Mouse (Mus musculus) testis, adult 2 months (tissue): ENCODE measurements around the gene Eef2k. TPM values are rescaled to one million over a fixed set of nuclear protein-coding genes. Genes with fewer than 3 reads are reported as not detected.

Experiments
- H3K27ac ChIP-seq: fragments of 200-500 bp; 2 replicates; pipeline ENCODE4 v1.5.1; 2012; ENCODE audit warnings: low read depth, low read length; ENCODE audit not compliant: control insufficient read depth, insufficient read depth
- H3K27me3 ChIP-seq: fragments of 200-500 bp; 2 replicates; pipeline ENCODE4 v1.6.1; 2012; ENCODE audit warnings: mild to moderate bottlenecking, low read length, moderate library complexity; ENCODE audit not compliant: control insufficient read depth, insufficient read depth
- H3K36me3 ChIP-seq: fragments of 200-500 bp; 2 replicates; pipeline ENCODE4 v1.6.1; 2012; ENCODE audit warnings: mild to moderate bottlenecking, low read length; ENCODE audit not compliant: control insufficient read depth, insufficient read depth
- H3K4me1 ChIP-seq: fragments of 200-500 bp; 2 replicates; pipeline ENCODE4 v1.6.1; 2012; ENCODE audit warnings: low read length; ENCODE audit not compliant: control insufficient read depth, insufficient read depth
- H3K4me3 ChIP-seq: fragments of 200-500 bp; 2 replicates; pipeline ENCODE4 v1.5.1; 2012; ENCODE audit warnings: low read depth, mild to moderate bottlenecking, low read length, moderate library complexity, mixed read lengths; ENCODE audit not compliant: control insufficient read depth
- CTCF ChIP-seq: fragments of 200-500 bp; IDR thresholded peaks from 2 replicates; pipeline ENCODE4 v1.5.1; 2012; ENCODE audit warnings: low read depth, mild to moderate bottlenecking, inconsistent platforms, low read length, moderate library complexity; ENCODE audit not compliant: control insufficient read depth, insufficient read depth, insufficient replicate concordance
- POLR2A ChIP-seq: fragments of 200-500 bp; IDR thresholded peaks from 2 replicates; pipeline ENCODE4 v1.6.1; 2012; ENCODE audit warnings: low read depth, mild to moderate bottlenecking, inconsistent platforms, low read length, moderate library complexity; ENCODE audit not compliant: control insufficient read depth
- polyA plus RNA-seq: library from polyadenylated mRNA; depleted of rRNA; stranded (reverse); fragments of >200 nt; gene quantifications from 2 replicates; pipeline ENCODE4 v1.2.3, GENCODE M21; 2012

Gene Eef2k
- polyA plus RNA-seq, 1 experiment = 10.5 TPM

- H3K4me3 ChIP-seq = no peak overlapping the region
- H3K27ac ChIP-seq = no peak overlapping the region
- no peak for TF ChIP-seq CTCF
- no peak for TF ChIP-seq POLR2A
- no peaks in the 10 kb centered on the region for H3K4me1 ChIP-seq
- H3K36me3 ChIP-seq = no peaks in the 10 kb centered on the region
- H3K27me3 ChIP-seq = no peaks in the 10 kb centered on the region
Observed at GRCm38 (mm10) chr7:120881451-120881850, 38.8 kb downstream of the Eef2k start.

- H3K27ac ChIP-seq = no peak overlapping the region
- no peaks in the 10 kb centered on the region for H3K36me3 ChIP-seq
- no peak for TF ChIP-seq CTCF
- no peak for TF ChIP-seq POLR2A
- no peaks in the 10 kb centered on the region for H3K27me3 ChIP-seq
- no peak overlapping the region for H3K4me3 ChIP-seq
- no peaks in the 10 kb centered on the region for H3K4me1 ChIP-seq
Observed at GRCm38 (mm10) chr7:120882674-120883073, 40.0 kb downstream of the Eef2k start.

- Histone ChIP-seq H3K27ac (no peak overlapping the region), H3K27me3 (no peaks in the 10 kb centered on the region), H3K36me3 (no peaks in the 10 kb centered on the region), H3K4me3 (no peak overlapping the region), H3K4me1 (no peaks in the 10 kb centered on the region)
- TF ChIP-seq POLR2A (no peak), CTCF (no peak)
Observed at GRCm38 (mm10) chr7:120883523-120884290, 41.1 kb downstream of the Eef2k start.

GRCm38 (mm10) chr7:120884746-120885145 is 42.1 kb downstream of the Eef2k start:
- Histone ChIP-seq H3K27me3 (no peaks in the 10 kb centered on the region), H3K27ac (no peak overlapping the region), H3K4me3 (no peak overlapping the region), H3K36me3 (no peaks in the 10 kb centered on the region), H3K4me1 (no peaks in the 10 kb centered on the region)
- no peak for TF ChIP-seq POLR2A
- no peak for TF ChIP-seq CTCF

GRCm38 (mm10) chr7:120893123-120893522 is 50.5 kb downstream of the Eef2k start:
- TF ChIP-seq CTCF = no peak
- TF ChIP-seq POLR2A = no peak
- Histone ChIP-seq H3K27me3 (no peaks in the 10 kb centered on the region), H3K27ac (no peak overlapping the region), H3K36me3 (no peaks in the 10 kb centered on the region), H3K4me3 (no peak overlapping the region), H3K4me1 (no peaks in the 10 kb centered on the region)

GRCm38 (mm10) chr7:120897054-120897453 is 54.4 kb downstream of the Eef2k start:
- H3K36me3 ChIP-seq = no peaks in the 10 kb centered on the region
- no peak for TF ChIP-seq CTCF
- no peak for TF ChIP-seq POLR2A

GRCm38 (mm10) chr7:120897711-120898335 is 55.2 kb downstream of the Eef2k start:
- no peaks in the 10 kb centered on the region for H3K27me3 ChIP-seq
- TF ChIP-seq POLR2A (no peak), CTCF (no peak)
- no peaks in the 10 kb centered on the region for H3K36me3 ChIP-seq
- H3K4me3 ChIP-seq = no peak overlapping the region
- H3K4me1 ChIP-seq = no peaks in the 10 kb centered on the region
- H3K27ac ChIP-seq = no peak overlapping the region

More at GRCm38 (mm10) chr7:120897054-120897453, 54.4 kb downstream of the Eef2k start:
- H3K4me3 ChIP-seq = no peak overlapping the region
- no peak overlapping the region for H3K27ac ChIP-seq
- H3K4me1 ChIP-seq = no peaks in the 10 kb centered on the region
- H3K27me3 ChIP-seq = no peaks in the 10 kb centered on the region
